Mouse (Mus musculus): ENCODE measurements around the gene Diras2. TPM values are rescaled to one million over a fixed set of nuclear protein-coding genes. Genes with fewer than 3 reads are reported as not detected.

Diras2 gene
- total and polyA plus RNA-seq, 2 experiments from 2014 or later = 6.3 to 47.6 TPM

DNA sequence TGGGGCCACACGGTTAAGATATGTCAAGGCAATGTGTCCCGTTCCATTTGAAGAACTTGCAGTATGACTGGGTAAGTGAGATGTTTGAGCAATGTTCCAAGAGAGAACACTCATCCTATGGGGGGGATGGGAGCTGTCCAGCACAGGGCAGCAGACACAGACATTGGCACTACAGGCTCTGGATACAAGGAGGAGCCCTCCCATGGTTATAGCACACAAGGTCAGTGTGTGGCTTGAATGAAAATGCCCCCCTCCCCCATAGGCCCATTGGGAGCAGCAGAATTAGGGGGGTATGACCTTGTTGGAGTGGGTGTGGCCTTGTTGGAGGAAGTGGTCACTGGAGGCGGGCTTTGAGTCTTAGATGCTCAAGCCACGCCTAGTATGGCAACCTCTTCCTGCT is 12.7 kb downstream of the Diras2 start:
- Histone ChIP-seq H3K4me2 (ENCODE audit: low read depth) (no peak overlapping the region), H3K9me3 (ENCODE audit: low read length) (no peaks in the 10 kb centered on the region), H3K4me1 (ENCODE audit: insufficient read depth) (no peaks in the 10 kb centered on the region), H3K4me3 (ENCODE audit: low read depth, low read length) (no peak overlapping the region), H3K9ac (no peak overlapping the region), H3K27me3 (ENCODE audit: insufficient read depth, low read length) (no peaks in the 10 kb centered on the region), H3K27ac (ENCODE audit: low read depth, low read length) (no peak overlapping the region), H3K36me3 (ENCODE audit: insufficient read depth) (no peaks in the 10 kb centered on the region)
- 93% methylated on average over 4 of the region's 4 CpGs for WGBS
- no peak for DNase-seq
- ATAC-seq = no peak
- TF ChIP-seq CTCF (IDR thresholded peaks at IDR 0.05; ENCODE audit: low read depth) = no peak

DNA sequence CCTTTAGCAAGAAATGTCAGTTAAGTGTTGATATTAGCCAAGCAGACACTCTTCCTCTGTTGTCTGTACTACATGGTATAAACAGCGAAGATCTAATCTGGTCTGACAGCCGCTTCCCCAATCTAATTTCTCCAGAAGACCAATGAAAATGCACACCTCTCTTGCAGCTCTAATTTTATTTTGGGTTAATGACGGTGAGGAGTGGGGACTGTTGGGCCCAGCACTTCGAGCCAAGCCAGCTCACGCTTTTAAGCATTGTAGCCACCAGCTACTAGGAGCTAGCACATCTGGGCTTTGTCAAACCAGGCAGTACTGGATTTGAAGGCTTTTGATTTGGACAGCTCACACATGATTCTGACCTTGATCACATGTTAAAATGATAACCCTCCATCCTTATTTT is 14.1 kb downstream of the Diras2 start:
- no peak for ATAC-seq
- Histone ChIP-seq H3K4me2 (ENCODE audit: low read depth) (no peak overlapping the region), H3K4me3 (ENCODE audit: low read depth, low read length) (no peak overlapping the region), H3K9ac (no peak overlapping the region), H3K9me3 (ENCODE audit: low read length) (no peaks in the 10 kb centered on the region), H3K27ac (ENCODE audit: low read depth, low read length) (no peak overlapping the region), H3K4me1 (ENCODE audit: insufficient read depth) (no peaks in the 10 kb centered on the region), H3K36me3 (ENCODE audit: insufficient read depth) (no peaks in the 10 kb centered on the region), H3K27me3 (ENCODE audit: insufficient read depth, low read length) (no peaks in the 10 kb centered on the region)
- no peak for TF ChIP-seq CTCF (IDR thresholded peaks at IDR 0.05; ENCODE audit: low read depth)
- no peak for DNase-seq
- WGBS = 89% methylated on average over 5 of the region's 5 CpGs

DNA sequence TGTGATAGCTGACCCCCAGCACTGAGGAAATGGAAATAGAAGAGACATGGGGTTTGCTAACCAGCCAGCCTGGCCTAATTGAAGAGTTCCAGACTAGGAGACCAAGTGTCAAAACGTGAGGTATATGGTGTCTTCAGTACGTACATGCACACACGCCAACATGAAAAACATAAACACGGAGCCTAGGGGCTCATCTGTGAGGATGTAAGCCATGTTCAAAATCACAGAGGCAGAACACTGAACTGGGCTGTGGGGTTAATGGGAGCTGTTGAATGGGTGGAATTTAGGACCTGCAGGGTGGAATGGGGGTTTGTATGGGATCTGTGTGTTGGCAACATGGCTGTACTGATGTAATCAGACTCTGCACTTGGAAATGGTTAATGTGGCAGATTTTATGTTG is 14.5 kb downstream of the Diras2 start:
- 91% methylated on average over 4 of the region's 4 CpGs for WGBS
- ATAC-seq = no peak
- TF ChIP-seq CTCF (IDR thresholded peaks at IDR 0.05; ENCODE audit: low read depth) = no peak

DNA sequence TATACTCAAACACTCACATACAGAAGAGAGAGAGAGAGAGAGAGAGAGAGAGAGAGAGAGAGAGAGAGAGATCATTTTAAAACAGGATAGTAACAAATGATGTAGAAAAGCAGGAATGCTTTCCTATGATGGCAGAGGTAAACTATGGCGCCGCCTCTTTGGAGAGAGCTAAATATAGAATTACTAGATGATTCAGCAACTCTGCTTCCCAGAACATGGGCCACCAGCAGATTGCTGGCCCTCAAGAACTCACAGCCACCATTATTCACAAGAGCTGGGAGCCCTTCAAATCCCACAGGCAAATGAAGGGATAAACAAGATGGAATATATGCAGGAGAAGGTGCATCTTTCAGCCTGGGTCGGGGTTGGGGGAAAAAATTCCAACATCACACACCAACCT is 15.0 kb downstream of the Diras2 start:
- Histone ChIP-seq H3K27me3 (ENCODE audit: insufficient read depth, low read length) (no peaks in the 10 kb centered on the region), H3K27ac (ENCODE audit: low read depth, low read length) (no peak overlapping the region), H3K4me3 (ENCODE audit: low read depth, low read length) (no peak overlapping the region), H3K4me1 (ENCODE audit: insufficient read depth) (no peaks in the 10 kb centered on the region), H3K36me3 (ENCODE audit: insufficient read depth) (no peaks in the 10 kb centered on the region), H3K9ac (no peak overlapping the region), H3K4me2 (ENCODE audit: low read depth) (no peak overlapping the region), H3K9me3 (ENCODE audit: low read length) (no peaks in the 10 kb centered on the region)
- TF ChIP-seq CTCF (IDR thresholded peaks at IDR 0.05; ENCODE audit: low read depth) = no peak
- 84% methylated on average over 3 of the region's 3 CpGs for WGBS
- DNase-seq = no peak
- no peak for ATAC-seq

More for the DNA sequence above, 14.5 kb downstream of the Diras2 start:
- DNase-seq = no peak
- Histone ChIP-seq H3K4me3 (ENCODE audit: low read depth, low read length) (no peak overlapping the region), H3K36me3 (ENCODE audit: insufficient read depth) (no peaks in the 10 kb centered on the region), H3K9me3 (ENCODE audit: low read length) (no peaks in the 10 kb centered on the region), H3K27me3 (ENCODE audit: insufficient read depth, low read length) (no peaks in the 10 kb centered on the region), H3K27ac (ENCODE audit: low read depth, low read length) (no peak overlapping the region), H3K4me2 (ENCODE audit: low read depth) (no peak overlapping the region), H3K9ac (no peak overlapping the region), H3K4me1 (ENCODE audit: insufficient read depth) (no peaks in the 10 kb centered on the region)

DNA sequence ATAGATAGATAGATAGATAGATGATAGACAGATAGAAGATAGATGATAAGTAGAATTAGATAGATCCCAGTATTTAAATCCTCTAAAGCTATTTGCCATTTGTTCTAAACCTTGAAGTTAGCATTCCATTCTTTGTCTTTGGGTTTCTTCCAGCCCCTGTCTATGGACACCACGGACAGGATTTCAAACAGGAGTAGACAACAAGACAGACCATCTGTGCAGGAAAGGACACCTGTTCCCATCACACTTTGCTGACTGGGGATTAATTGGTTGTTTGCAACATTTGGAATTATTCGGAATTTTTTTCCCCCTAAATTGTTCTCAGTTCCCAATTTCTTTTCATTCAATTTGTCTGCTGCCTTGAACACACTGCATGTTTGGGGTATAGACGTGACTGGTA is 17.5 kb downstream of the Diras2 start:
- Histone ChIP-seq H3K9me3 (ENCODE audit: low read length) (no peaks in the 10 kb centered on the region), H3K36me3 (ENCODE audit: insufficient read depth) (no peaks in the 10 kb centered on the region), H3K4me1 (ENCODE audit: insufficient read depth) (no peaks in the 10 kb centered on the region), H3K4me3 (ENCODE audit: low read depth, low read length) (no peak overlapping the region), H3K27ac (ENCODE audit: low read depth, low read length) (no peak overlapping the region), H3K9ac (no peak overlapping the region), H3K27me3 (ENCODE audit: insufficient read depth, low read length) (no peaks in the 10 kb centered on the region), H3K4me2 (ENCODE audit: low read depth) (no peak overlapping the region)
- ATAC-seq = no peak
- TF ChIP-seq CTCF (IDR thresholded peaks at IDR 0.05; ENCODE audit: low read depth) = no peak
- WGBS = 40% methylated on average over 3 of the region's 3 CpGs
- DNase-seq = no peak

DNA sequence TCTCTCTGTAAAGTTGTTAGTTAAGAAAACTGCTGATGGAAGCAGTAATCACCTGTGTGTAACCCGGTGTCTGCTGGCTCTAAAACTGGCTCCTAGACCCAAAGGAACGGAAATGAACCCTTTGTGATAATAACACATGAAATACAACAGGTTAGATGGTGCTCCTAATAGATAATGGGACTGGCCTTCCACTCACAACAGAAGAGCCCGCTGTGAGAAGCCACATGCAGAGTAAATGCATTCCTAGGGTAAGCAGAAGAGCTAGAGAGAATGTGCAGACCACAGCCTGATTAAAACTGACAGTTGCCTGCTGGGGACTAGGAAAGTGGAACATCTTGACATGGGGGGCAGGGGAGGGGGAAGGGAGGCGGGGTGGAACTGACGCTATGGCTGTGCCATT is 18.7 kb downstream of the Diras2 start:
- no peak overlapping the region for H3K27ac ChIP-seq (ENCODE audit: low read depth, low read length)
- 55% methylated on average over 5 of the region's 5 CpGs for WGBS
- H3K4me1 ChIP-seq (ENCODE audit: insufficient read depth) = no peaks in the 10 kb centered on the region
- H3K36me3 ChIP-seq (ENCODE audit: insufficient read depth) = peaks cover 6% of the 10 kb centered on the region; the same call in 1 of the 2 replicates
- H3K27me3 ChIP-seq (ENCODE audit: insufficient read depth, low read length) = no peaks in the 10 kb centered on the region
- no peak overlapping the region for H3K9ac ChIP-seq
- no peaks in the 10 kb centered on the region for H3K9me3 ChIP-seq (ENCODE audit: low read length)
- DNase-seq = no peak
- H3K4me2 ChIP-seq (ENCODE audit: low read depth) = no peak overlapping the region
- H3K4me3 ChIP-seq (ENCODE audit: low read depth, low read length) = no peak overlapping the region
- no peak for ATAC-seq
- TF ChIP-seq CTCF (IDR thresholded peaks at IDR 0.05; ENCODE audit: low read depth) = no peak

DNA sequence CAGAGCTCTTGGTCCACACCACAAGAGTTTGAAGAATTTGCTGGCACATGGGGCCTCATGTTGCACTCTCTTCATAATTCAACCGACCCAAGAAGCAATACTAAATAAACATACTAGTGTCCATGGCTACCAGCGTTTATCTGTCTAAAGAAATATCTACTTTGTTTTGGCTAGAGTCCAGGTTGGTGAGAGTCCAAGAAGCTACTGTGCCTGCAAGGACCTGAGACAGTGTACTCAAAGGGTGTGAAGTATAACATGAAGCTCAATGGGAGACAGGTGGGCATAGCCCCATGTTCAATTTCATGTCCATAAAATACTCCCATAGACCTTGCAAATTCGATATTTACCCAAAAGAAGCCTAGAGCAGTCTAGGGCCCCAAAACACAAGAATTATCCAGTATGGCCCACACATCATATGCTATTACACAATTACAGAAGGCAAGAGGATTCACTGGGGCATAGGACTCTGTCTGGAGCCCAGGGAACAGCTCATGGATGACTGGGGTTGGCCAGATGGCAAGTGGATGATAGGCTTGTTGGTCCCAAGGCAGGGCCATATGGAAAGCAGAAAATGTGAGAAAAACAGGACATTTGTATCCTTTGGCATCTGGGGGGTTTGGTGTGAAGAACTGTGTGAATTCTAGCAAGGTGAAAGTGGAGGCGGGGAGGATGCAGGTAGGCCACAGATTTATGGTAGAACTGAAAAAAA is 20.8 kb downstream of the Diras2 start:
- TF ChIP-seq CTCF (IDR thresholded peaks at IDR 0.05; ENCODE audit: low read depth) = no peak
- 72% methylated on average over 4 of the region's 4 CpGs for WGBS
- Histone ChIP-seq H3K4me1 (ENCODE audit: insufficient read depth) (no peaks in the 10 kb centered on the region), H3K4me2 (ENCODE audit: low read depth) (no peak overlapping the region), H3K27ac (ENCODE audit: low read depth, low read length) (no peak overlapping the region), H3K4me3 (ENCODE audit: low read depth, low read length) (no peak overlapping the region), H3K9me3 (ENCODE audit: low read length) (no peaks in the 10 kb centered on the region), H3K9ac (no peak overlapping the region), H3K27me3 (ENCODE audit: insufficient read depth, low read length) (no peaks in the 10 kb centered on the region), H3K36me3 (ENCODE audit: insufficient read depth) (peaks cover 8% of the 10 kb centered on the region; the same call in 1 of the 2 replicates)
- DNase-seq = no peak
- no peak for ATAC-seq

Measured in forebrain, postnatal 0 days (tissue).